Mouse (Mus musculus): ENCODE measurements around the gene Taar7b. TPM values are rescaled to one million over a fixed set of nuclear protein-coding genes. Genes with fewer than 3 reads are reported as not detected.

The Taar7b gene
- polyA plus RNA-seq (2012; ENCODE audit: insufficient read depth, insufficient read length, missing spikeins): not detected in 2 replicates

DNA sequence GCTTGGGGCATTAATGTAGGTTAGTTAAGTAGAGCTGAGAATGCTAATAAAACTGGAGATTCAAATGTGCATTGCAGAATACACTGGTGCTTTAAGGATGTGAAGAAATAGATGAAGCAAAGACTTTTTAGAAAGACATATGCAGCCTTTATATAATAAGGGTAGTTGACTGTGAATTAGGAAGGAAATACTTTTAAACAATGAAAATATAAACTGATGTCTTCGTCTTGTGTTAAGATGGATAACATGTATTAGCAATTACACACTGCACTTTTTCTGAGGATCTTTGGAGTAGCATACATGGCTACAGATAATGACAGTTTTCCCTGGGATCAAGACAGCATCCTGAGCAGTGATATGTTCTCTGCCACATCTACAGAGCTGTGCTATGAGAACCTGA lies at the start of gene Taar7b:
TSS of gene Taar7b (plus strand) at position 301 of the 400 bp plus-strand sequence.
- Histone ChIP-seq H3K4me3 (ENCODE audit: insufficient read depth, low read length) (no peak within 1 kb of the TSS), H3K27ac (ENCODE audit: insufficient read depth, low read depth, low read length) (no peak within 1 kb of the TSS), H3K4me1 (ENCODE audit: control insufficient read depth, insufficient read depth, low read length) (no peaks in the 10 kb centered on the region)
- TF ChIP-seq CTCF (IDR thresholded peaks at IDR 0.05; ENCODE audit: low read depth, low read length): no peak
- TF ChIP-seq POLR2A (IDR thresholded peaks at IDR 0.05; ENCODE audit: borderline replicate concordance, low read depth, low read length): no peak

DNA sequence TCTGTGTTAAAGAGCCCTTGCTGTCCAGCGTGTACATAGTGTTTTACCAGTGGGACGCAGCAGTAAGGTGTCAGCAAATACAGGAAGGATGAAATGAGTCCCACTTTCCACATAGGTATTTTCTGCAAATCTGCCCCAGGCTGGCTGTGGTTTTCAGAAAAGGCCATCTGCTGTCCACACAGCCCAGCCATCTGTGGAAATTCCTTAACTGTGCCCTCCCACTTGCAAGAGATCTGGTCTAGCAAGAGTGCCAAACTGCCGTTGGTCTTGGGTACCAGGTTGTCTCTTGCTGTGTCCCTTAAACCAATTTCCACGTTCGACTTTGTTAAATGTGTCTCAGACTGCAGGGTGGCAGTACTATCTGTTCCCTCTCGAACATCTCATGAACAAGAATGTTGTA lies 48.0 kb upstream of the Taar7b start:
- peaks cover 2% of the 10 kb centered on the region for H3K4me1 ChIP-seq (ENCODE audit: control insufficient read depth, insufficient read depth, low read length)
- no peak for TF ChIP-seq CTCF (IDR thresholded peaks at IDR 0.05; ENCODE audit: low read depth, low read length)
- no peak for TF ChIP-seq POLR2A (IDR thresholded peaks at IDR 0.05; ENCODE audit: borderline replicate concordance, low read depth, low read length)
- no peak overlapping the region for H3K27ac ChIP-seq (ENCODE audit: insufficient read depth, low read depth, low read length)

DNA sequence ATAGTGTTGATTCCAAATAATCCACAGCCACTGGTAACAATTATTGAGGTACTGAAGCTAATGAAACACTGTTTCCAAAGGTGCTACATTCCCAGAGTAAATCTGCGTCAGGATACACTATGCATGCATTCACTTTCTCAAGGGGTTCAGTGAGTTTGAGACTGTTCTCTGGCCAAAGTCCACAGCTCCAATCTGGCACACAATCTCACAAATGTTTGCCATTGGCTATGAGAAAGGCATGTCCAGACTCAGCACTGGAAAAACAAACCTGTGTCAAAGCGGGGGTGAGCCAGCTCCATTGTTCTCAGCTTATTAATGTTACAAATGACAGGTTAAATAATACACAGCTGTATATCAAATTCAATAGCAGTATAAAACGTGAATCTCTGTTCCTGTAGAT lies 40.7 kb upstream of the Taar7b start:
- H3K4me1 ChIP-seq (ENCODE audit: control insufficient read depth, insufficient read depth, low read length): peaks cover 2% of the 10 kb centered on the region; the same call in 1 of the 2 replicates
- TF ChIP-seq POLR2A (IDR thresholded peaks at IDR 0.05; ENCODE audit: borderline replicate concordance, low read depth, low read length): no peak
- no peak for TF ChIP-seq CTCF (IDR thresholded peaks at IDR 0.05; ENCODE audit: low read depth, low read length)
- H3K4me3 ChIP-seq (ENCODE audit: insufficient read depth, low read length): no peak overlapping the region
- no peak overlapping the region for H3K27ac ChIP-seq (ENCODE audit: insufficient read depth, low read depth, low read length)

More for the DNA sequence above, 48.0 kb upstream of the Taar7b start:
- H3K4me3 ChIP-seq (ENCODE audit: insufficient read depth, low read length): no peak overlapping the region

DNA sequence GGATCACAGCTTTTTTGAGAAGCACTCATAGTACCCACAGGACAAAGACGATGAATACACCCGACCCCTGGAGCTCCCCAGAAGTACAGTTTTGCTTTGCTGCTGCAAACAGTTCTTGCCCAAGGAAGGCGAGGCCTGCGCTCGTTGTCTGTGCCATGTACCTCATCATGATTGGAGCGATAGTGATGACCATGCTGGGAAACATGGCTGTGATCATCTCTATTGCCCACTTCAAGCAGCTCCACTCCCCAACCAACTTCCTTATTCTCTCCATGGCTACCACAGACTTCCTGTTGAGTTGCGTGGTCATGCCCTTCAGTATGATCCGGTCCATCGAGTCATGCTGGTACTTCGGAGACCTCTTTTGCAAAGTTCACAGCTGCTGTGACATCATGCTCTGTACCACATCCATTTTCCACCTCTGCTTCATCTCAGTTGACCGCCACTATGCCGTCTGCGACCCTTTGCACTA lies 39.3 kb upstream of the Taar7b start, which contains the start of gene Taar4:
TSS of gene Taar4 (plus strand) at position 51 of the 472 bp plus-strand sequence.
- no peak for TF ChIP-seq CTCF (IDR thresholded peaks at IDR 0.05; ENCODE audit: low read depth, low read length)
- peaks cover 2% of the 10 kb centered on the region; the same call in 1 of the 2 replicates for H3K4me1 ChIP-seq (ENCODE audit: control insufficient read depth, insufficient read depth, low read length)
- H3K27ac ChIP-seq (ENCODE audit: insufficient read depth, low read depth, low read length): no peak within 1 kb of the TSS
- no peak within 1 kb of the TSS for H3K4me3 ChIP-seq (ENCODE audit: insufficient read depth, low read length)

DNA sequence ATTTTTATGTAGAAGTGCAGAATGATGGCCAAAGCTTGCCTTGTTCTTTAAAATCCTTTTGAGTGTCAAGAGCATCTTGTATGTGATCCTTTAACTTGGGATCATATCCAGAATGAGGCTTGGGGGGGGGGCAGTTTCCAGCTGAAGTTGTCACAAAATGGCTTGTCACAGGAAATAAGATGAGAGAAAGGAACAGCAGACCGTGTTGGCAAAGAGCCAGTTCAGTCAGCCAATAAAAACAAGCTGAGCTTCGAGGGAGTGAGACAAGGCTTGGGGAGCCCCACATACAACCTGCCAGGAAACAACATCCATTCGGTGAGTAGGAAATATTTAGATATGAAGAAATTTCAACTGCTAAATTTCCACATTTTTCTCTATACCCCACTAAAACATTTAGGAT lies 36.3 kb upstream of the Taar7b start:
- TF ChIP-seq CTCF (IDR thresholded peaks at IDR 0.05; ENCODE audit: low read depth, low read length) (no peak), POLR2A (IDR thresholded peaks at IDR 0.05; ENCODE audit: borderline replicate concordance, low read depth, low read length) (no peak)
- H3K4me1 ChIP-seq (ENCODE audit: control insufficient read depth, insufficient read depth, low read length): peaks cover 2% of the 10 kb centered on the region; the same call in 1 of the 2 replicates
- H3K27ac ChIP-seq (ENCODE audit: insufficient read depth, low read depth, low read length): no peak overlapping the region
- no peak overlapping the region for H3K4me3 ChIP-seq (ENCODE audit: insufficient read depth, low read length)

DNA sequence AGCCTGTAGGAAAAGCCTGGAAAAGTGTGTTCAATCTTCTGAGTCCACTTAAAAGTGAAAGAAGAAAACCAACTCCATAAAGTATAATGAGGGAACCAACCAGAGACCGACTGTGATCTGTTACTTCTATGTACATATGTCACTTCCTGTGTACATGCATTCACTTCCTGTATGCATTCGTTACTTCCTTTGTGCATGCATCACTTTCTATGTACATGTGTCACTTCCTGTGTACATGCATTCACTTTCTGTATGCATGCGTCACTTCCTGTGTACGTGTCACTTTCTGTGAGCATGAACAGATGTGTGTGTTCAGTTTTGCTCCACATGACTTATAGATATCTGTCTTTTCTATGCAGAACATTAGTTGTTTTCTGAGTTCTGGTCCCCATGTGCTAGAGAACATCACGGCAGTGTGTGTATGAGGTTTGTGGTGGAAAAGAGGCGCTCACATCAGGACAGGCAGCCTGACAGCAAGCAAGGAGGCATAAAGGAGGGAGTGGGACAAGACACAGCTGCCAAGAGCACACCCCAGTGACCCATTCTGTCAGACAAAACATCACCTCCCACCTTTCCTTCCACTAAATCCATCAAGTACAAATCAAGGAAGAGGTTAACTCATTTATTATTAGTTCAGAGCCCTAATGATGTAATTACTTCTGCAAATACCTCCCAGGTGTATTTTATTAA lies 34.7 kb upstream of the Taar7b start:
- Histone ChIP-seq H3K4me3 (ENCODE audit: insufficient read depth, low read length) (no peak overlapping the region), H3K27ac (ENCODE audit: insufficient read depth, low read depth, low read length) (no peak overlapping the region), H3K4me1 (ENCODE audit: control insufficient read depth, insufficient read depth, low read length) (peaks cover 2% of the 10 kb centered on the region; the same call in 1 of the 2 replicates)
- no peak for TF ChIP-seq CTCF (IDR thresholded peaks at IDR 0.05; ENCODE audit: low read depth, low read length)
- TF ChIP-seq POLR2A (IDR thresholded peaks at IDR 0.05; ENCODE audit: borderline replicate concordance, low read depth, low read length): no peak

DNA sequence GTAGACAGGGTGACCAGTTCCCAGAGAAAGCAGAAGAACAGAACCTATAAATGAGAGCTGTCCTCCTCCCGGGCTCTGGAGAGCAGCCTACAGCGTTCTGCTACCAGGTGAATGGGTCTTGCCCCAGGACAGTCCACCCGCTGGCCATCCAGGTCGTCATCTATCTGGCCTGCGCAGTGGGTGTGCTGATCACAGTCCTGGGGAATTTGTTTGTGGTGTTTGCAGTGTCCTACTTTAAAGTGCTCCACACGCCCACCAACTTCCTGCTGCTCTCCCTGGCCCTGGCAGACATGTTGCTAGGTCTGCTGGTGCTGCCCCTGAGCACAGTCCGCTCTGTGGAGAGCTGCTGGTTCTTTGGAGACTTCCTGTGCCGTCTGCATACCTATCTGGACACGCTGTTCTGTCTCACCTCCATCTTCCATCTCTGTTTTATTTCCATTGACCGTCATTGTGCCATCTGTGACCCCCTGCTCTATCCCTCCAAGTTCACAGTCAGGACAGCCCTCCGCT lies 29.0 kb upstream of the Taar7b start, which contains the start of gene Taar5:
TSS of gene Taar5 (plus strand) at position 51 of the 510 bp plus-strand sequence.
- TF ChIP-seq CTCF (IDR thresholded peaks at IDR 0.05; ENCODE audit: low read depth, low read length) (no peak), POLR2A (IDR thresholded peaks at IDR 0.05; ENCODE audit: borderline replicate concordance, low read depth, low read length) (no peak)
- Histone ChIP-seq H3K4me1 (ENCODE audit: control insufficient read depth, insufficient read depth, low read length) (no peaks in the 10 kb centered on the region), H3K27ac (ENCODE audit: insufficient read depth, low read depth, low read length) (no peak within 1 kb of the TSS), H3K4me3 (ENCODE audit: insufficient read depth, low read length) (no peak within 1 kb of the TSS)

DNA sequence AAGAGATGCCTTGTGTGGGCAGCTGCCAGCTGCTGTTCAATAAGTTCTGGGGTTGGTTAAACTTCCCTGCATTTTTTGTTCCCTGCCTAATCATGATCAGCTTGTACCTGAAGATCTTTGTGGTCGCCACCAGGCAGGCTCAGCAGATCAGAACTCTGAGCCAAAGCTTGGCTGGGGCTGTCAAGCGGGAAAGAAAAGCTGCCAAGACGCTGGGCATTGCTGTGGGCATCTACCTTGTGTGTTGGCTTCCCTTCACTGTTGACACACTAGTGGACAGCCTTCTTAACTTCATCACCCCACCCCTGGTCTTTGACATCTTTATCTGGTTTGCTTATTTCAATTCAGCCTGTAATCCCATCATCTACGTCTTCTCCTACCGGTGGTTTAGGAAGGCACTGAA lies 28.5 kb upstream of the Taar7b start:
- H3K4me1 ChIP-seq (ENCODE audit: control insufficient read depth, insufficient read depth, low read length): no peaks in the 10 kb centered on the region
- no peak overlapping the region for H3K27ac ChIP-seq (ENCODE audit: insufficient read depth, low read depth, low read length)
- TF ChIP-seq POLR2A (IDR thresholded peaks at IDR 0.05; ENCODE audit: borderline replicate concordance, low read depth, low read length): no peak
- no peak for TF ChIP-seq CTCF (IDR thresholded peaks at IDR 0.05; ENCODE audit: low read depth, low read length)
- H3K4me3 ChIP-seq (ENCODE audit: insufficient read depth, low read length): no peak overlapping the region

DNA sequence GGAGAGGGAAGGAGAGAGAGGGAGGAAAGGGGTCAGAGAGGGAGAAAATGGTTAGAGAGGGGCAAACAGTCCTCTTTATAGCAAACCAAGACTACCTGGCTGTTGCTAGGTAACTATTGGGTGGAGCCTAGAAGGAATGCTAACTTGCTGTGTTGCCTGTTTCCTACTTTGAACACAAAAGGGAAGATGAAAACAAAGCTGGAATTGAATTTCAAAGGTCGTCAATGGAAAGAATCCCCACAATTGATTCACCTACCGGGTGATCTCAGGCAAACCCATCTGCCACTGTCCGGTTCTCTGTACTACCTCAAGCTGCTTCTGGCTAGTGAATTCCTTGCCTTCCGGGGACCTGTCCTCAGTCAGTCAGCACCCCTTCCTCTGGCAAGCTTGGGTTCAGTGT lies 21.8 kb upstream of the Taar7b start:
- Histone ChIP-seq H3K4me3 (ENCODE audit: insufficient read depth, low read length) (no peak overlapping the region), H3K27ac (ENCODE audit: insufficient read depth, low read depth, low read length) (no peak overlapping the region), H3K4me1 (ENCODE audit: control insufficient read depth, insufficient read depth, low read length) (peaks cover 3% of the 10 kb centered on the region; the same call in 1 of the 2 replicates)
- TF ChIP-seq CTCF (IDR thresholded peaks at IDR 0.05; ENCODE audit: low read depth, low read length) (no peak), POLR2A (IDR thresholded peaks at IDR 0.05; ENCODE audit: borderline replicate concordance, low read depth, low read length) (no peak)

All from bone marrow macrophage, adult 2 months (primary cell).